Mouse (Mus musculus) 3134 (cell line): Measurements from ENCODE around the gene Itgb1bp1.

ENCODE experiments used
- DNase-seq: peaks from one replicate; pipeline ENCODE4 v3.0.0-alpha.2; 2011; ENCODE audit warnings: low spot score; ENCODE audit not compliant: insufficient read length; ENCODE audit errors: extremely low read depth

Gene Itgb1bp1

DNA sequence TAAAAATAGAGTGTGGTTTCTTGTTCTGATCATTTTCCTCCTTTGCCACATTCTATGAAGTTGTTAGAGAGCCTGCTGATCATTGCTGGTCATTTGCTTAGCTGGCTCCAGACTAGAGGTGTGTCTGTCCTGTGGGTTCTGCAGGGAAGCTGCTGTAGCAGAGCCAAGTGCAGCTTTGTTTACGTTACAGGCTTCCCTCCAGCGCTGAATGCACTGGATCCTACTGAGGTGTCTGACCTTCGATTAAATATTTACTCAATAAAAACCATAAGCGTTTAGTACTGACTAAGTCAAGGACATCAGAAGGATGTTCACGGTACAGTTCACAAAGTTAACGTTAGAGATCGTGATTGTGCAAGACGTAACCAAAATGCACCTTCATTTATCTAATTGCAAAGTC is 15.8 kb upstream of the Itgb1bp1 start:
- DNase-seq, result no peak

DNA sequence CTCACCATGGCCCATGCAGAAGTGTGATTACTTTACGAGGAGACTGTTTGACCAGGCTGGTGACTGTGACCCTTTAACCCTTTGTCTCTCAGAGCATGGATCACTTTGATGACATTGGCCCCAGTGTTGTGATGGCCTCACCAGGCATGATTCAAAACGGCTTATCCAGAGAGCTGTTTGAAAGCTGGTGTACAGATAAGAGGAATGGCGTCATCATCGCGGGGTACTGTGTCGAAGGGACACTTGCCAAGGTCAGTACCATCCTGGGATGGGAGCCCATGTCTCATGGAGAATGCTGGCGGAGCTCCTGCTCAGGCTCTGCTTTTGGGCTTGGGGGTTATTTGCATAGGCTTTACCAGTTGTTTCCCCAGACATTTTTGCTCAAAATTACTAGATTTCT is 15.2 kb upstream of the Itgb1bp1 start:
- no peak for DNase-seq

DNA sequence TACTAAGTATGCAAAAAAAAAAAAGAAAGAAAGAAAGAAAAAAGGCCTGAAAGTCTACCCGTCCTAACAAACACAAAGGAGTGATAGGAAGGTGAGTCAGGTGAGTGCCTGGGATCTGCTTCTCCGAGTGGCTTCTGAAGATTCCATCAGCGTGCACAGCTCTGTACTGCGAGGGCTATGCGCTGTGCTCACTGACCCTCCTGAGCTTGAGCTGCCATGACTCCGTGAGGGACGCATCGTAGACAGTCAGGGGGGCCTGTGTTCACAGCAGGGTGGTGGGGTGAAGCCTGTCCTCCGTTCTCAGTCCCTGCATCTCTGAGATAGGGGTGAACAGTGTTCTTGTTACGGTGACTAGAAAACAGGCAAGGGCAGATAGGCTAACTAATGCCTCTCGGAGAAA is 12.8 kb upstream of the Itgb1bp1 start:
- DNase-seq, result no peak

DNA sequence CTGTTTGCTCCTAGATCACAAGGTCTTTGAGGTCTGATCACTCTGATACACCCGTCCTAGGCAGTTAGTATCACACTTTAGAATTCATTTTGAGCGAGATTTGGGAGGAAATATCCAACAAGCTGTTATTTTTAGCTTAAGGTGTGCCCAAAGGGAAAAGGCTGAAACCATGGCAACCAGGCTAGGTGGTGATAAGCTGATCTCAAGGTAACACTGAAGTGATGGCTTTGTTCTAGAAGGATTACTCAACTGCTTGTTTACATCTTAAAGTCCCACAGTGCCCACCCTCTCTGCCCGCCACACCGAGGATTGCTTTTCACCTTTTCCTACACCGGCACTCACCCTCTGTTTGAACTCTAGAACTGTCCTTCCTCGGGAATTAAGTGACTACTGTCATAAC is 3.6 kb upstream of the Itgb1bp1 start:
- no peak for DNase-seq

DNA sequence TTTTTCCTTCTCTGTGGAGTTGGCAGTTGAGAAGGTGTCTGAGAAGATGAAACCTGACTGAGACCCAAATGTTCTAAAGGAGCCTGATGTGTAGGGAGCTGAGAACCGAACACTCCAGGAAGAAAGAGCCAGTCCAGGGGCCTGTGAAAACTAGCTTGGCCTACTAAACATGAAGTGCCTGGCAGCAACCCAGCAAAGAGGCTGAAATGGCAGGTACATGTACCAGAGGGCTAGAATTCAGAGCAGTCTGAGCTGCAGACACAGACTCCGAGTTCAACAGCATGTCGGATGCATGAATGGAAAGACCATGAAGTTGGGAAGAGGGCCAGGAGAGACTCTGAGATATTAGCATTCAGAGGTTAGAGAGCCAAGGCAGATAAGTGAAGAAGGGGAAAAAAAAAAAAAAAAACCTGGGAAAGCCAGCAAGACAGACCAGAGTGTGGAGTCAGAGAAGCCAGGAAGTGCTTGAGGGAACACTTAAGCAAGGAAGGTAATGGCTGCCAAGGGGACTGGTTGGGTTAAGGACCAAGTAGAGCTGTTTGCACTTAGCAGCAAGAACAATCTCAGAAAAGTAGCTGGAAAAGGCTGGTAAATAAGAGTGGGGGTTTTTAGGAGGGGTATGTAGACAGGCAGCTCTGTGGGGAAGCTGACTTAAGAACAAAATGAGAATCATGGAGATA is 2.8 kb upstream of the Itgb1bp1 start:
- DNase-seq, result no peak

DNA sequence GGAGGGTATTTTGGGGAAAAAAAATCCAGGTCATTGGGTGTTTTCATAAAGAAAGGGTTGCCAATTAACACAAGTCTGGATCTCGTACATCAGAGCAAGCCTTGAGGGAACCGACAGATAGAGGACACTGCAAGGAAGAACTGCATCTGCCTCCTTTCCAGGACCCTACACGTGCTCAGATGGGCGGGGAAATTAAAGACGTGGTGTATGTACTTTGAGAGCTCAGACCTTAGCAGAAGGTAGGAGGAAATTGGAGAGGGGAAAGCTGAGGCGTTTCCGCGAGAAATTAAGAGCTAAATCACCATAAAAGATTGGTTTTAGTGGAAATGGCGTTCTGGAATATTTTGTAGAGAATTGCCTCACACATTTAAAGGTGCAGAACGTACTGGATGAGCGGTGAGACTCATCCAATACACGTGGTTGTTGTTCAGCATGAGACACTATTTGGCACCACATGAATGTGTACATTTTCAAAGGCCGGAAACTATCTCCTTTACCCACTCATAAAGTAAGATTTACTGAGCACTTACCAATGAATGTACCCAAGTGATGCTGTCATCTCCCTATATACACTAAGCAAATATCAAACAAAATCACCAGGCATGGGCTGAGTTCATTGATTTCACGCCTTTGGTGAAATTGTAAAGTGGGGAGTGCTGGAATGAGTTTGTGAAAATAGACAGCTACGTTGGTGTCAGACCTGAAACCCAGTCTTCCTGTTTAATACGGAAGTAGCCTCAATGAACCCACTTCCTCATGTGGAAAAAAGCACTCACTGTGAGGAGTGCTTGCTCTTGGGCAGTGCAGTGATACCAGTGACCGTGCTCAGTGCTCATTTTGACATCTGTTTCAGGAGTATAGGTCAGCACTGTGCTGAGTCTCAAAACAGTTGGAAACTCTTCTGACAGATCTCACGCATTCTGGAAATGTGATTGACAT is 897 bp upstream of the Itgb1bp1 start:
- no peak for DNase-seq

DNA sequence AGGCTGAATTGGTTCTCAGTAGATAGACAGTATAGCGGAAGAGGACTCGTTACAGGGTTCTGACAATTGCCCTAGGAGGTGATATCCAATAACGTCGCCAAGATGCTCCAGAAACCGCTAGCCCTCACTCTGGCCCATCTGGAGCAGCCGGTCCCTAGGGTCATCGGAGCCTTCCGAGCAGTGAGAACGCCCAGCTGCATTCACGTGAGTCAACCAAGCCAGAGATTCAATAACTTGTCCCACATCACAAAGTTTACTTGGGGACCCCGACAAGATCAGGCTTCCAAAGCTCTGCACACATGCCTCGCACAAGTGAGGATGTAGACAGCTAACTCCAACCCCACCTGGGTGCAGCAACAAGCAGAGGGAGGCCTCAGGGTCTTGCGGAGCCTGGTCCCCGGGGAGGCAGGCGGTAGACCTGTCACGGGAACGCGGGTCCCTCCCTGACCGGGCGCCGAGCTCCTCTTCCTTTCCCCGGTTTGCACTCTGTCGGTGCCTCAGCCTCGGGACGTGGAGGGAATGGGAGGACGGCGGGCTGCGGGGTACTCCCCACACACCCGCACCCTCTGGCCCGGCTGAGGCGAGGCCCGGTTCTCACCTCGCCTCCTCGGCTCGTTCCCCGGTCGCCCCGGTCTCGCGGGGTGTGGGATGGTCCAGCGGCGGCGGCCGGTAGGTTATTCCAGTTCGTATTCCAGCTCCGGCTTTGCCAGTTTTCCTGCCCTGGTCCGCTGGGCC is 409 bp downstream of the Itgb1bp1 start:
- DNase-seq, result no peak

DNA sequence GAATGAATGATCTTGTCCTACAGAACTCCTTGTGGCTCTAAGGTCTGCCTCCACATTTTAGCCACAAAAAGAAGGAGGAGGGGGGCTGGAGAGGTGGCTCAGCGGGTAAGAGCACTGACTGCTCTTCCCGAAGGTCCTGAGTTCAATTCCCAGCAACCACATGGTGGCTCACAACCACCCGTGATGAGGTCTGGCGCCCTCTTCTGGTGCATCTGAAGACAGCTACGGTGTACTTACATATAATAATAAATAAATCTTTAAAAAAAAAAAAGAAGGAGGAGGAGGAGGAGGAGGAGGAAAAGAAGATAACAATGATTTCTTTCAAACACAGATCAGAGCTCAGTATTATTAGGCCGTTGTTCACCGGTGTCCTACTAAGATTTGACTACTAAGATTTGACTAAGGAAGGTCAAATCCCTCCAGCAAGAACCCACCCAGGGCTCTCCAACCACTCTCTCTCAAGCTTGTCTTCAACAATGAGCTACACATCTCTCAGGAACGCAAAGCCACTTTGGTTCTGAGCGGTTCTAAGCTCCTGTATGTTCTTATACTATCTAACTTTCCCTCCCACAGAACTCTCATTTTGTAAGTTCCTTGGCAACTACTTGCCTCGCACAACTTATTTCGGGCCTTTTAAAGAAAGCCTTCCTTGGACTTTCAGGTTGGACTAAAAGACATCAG is 1.2 kb downstream of the Itgb1bp1 start, which contains the start of gene Cpsf3:
Gene Cpsf3, plus strand, starts transcription at position 631 of the 681 bp plus-strand sequence.
- DNase-seq, result no peak

DNA sequence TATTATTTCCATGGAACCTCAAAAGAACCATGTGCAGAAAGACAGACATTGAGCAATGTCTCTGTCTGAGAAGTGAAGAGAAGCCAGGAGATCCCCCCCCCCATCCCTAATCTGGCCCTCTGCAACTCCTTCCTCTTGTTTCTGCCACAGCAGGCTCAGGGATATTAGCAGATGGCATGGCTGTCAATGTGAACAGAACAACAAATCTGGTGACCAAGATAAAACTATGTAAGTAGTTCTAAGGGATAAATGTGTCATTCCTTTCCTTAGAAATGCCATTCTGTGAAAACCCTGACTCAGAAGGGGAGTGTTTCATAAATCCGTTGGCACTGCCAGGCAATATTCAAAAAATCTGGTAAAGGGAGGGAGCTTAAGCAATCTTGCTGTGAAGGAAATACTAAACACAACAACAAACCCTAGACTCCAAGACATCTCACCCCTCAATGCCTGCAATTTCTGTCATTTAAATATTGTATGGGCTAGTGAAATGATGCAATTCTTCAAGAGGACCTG is 8.7 kb downstream of the Itgb1bp1 start:
- DNase-seq, result no peak

DNA sequence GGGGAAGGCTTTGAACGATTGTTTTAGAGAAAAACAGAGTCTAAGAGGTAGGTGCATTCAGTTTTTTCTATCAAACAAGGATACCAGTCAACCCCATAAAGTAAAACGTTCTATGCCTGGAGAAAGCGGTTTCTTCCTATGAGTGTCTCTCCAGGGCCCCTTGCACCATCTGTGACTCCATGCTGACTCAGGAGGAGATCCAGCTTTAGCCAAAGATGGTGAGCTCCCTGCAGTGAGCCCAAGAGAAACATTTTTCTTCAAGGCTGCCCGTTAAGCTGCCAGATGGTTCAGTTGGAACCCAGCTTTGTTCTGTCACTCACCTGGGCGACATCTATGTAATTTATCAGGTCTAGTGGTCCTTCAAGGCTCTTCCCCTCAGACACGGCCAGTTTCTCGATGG is 11.6 kb downstream of the Itgb1bp1 start:
- DNase-seq, result no peak

DNA sequence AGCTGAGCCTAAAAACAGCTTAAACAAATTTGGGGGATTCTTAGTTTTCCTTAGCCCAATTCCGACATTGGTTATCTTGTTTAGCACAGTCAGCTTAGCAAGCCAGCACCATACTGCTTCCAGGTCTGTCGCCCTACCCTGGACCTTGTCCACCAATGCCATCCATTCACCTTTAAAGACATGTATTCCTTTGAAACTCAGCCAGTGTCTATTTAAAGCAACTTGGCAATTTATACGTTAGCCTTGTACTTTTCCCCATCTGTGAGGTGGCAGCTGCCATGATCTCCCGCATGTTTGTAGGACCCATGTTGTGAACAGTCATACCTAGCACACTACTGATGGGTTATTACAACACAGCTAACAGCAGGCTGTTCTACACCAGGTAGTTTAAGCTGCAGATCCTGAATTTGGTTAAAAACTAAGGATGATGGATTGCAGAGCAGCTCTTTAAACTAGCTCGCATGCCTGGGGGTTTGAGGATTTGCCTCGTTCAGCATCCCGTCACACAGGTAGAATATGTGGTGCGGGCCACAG is 17.9 kb downstream of the Itgb1bp1 start:
- DNase-seq, result no peak

DNA sequence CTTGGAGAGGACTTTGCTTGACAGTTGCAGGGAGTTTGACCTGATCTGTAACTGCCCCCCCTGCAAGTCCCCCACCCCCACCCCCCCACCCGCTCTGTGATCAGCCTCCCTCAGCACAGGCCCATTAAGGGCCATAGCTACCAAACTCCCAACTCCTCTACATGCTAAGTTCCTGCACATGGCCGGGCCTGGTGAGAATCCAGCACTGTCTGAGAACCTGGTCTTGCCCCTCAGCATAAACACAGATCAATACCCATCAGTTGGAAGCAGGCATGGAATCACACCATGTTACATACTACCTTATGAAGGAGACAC is 19.3 kb downstream of the Itgb1bp1 start:
- no peak for DNase-seq

DNA sequence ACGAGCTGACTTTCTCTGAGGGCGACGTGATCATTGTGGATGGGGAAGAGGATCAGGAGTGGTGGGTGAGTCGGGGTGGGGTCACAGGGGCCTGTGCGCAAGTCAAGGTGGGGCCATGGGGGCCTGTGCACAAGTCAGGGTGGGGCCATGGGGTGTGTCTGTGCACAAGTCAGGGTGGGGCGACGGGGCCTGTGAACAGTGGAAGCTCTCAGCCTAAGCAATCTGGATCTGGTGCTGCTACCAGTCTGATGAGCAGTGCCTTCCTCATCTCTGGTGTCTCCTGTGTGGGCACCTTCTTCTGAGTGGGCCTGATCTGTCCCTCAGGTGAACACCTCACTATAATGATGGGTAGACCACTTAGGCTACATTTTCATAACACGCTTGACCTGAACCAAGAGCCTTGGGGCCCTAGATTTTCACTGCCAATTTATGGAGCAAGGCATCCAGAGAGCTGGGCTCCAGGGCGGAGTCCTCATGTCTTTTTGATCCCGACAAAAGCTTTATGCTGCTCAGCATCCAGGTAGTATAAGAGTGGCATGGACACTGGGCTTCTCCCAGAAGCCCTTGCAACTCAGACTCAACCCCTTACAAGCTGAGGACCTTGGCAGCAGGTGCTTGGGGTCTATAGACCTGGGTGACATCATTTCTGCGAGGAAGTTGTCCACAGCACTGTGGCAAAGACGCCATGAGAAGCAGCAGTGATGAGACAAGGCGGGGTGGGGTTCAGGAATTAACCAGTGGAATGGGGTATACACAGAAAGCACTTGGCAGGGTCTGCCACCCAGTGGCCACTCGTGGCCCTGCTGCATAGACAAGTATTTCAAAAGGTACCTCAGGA is 19.9 kb downstream of the Itgb1bp1 start:
- DNase-seq, result no peak

DNA sequence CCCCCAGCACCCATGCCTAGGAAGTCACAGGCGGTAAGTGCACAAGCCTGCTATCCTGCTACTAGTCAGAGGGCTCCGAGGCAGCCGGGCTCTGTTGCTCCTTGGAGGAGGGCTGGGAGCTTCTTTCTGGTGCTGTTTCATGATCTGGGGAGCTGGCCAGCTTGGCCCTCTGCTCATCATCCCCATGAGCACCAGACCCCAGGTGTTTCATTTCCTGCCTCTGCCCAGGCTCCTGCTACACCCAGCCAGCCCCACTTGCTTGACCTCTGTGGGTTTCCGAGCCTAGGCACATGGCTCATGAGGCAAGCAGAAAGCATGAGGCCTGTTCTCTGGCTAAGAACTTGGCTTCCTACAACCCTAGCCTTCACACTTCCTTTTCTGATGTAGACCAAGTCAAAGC is 20.6 kb downstream of the Itgb1bp1 start:
- no peak for DNase-seq

DNA sequence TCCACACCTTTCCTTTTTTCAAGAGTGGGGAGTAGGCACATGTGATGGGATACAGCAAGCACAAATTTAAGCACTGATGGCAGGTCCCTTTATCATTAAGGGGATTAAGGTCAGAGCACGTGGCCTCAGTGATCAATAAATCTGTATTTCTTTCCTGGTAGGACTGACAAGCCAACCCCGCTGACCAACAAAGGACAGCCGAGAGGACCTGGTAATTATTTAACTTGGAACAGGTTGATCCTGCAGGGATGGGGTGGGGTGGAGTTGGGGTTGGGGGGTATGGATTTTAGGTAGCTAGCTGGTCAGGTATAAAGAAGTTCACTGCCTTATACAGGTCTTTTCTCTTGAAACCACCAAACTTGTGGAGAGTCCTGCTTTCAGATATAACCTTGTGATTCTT is 21.1 kb downstream of the Itgb1bp1 start:
- DNase-seq, result no peak

DNA sequence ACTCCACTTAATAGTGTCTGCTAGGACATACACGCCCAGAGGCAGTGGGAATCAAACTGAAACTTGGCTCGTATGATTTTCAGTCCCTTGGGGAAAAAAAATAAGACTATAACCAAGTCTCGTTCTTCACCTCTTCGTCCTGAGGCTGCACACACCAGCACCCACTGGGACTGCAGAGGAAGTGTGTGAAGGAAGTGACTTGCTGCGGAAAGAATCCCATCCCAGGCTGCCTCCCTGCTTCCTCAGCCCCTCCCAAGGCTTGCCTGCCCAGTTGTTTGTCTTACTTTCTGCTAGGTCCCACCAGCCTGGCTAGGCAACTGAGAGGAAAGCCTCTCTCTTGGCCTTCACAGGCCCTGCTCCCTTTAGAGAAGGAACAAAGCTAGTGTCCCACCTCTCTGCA is 21.8 kb downstream of the Itgb1bp1 start:
- no peak for DNase-seq

DNA sequence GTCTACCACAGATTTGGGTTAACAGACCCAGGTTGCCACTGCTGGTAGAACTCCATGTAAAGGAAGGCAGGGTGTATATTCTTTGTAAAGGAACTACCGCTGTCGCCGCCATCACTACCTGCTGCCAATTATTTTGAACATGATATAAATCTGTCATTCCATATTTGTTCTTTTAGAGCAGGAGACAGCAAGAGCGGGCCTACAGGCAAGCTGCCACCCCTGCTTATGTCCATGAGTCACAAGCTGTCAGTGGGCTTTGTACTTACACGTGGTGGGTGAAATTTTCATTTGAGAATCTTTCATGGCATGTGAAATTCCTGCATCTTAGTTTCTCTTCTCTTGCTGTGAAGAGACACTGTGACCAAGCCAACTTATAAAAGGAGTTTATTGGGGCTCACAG is 22.8 kb downstream of the Itgb1bp1 start:
- DNase-seq, result no peak

DNA sequence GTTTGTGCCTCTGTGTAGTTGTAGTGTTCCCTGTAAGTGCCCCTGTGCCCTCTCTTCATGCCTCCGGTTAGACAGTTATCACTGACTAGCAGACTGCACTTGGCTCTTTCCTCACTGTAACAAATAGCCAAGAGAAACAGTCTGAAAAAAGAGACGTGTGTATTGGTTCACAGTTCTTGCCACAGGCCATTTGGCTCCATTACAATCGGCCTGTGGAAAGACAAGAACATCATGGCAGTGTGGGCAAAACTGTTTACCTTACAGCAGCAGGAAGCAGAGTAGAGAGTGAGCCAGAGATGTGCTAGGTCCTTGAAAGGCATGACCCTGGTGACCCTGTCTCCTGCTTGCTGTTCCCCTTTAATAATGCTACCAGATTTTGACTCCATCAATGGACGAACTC is 24.6 kb downstream of the Itgb1bp1 start:
- no peak for DNase-seq

DNA sequence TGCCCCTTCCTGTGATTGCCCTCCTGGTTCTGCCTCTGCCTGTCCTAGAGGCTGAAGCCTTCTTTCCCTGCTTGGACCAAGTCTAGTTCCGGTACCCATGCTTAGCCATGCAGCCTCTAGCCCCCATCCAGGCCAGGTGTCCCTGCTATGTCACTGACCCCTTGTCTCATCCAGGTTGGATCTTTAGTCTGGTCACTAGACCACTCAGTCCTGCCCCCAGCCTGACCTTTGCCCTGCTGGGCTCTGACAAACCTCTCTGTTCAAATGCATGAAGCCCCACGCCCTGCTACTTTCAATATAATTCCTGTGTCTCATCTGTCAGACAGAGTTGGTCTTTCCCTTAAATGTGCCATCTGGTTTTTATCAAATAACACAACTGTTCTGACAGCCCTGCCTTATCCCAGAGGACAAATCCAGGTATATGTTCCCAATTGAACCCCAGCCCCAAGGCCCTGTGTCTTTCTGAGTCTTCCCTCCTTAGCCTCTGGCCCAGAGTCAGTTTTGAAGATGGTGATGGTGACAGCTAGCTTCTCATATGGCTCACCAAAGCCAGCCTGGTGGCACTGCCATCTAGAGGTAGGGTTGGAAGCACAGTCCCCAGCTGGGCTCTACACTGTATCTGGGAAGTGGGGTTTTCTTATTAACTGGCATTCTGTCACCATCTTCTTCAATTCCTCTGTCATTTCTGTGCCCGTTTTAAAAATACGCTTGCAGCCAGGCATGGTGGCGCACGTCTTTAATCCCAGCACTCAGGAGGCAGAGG is 25.4 kb downstream of the Itgb1bp1 start:
- DNase-seq, result no peak
